Mouse (Mus musculus) embryonic facial prominence, embryonic 11.5 days (tissue): ENCODE data around the gene Gmpr2. TPM values are rescaled to one million over a fixed set of nuclear protein-coding genes. Genes with fewer than 3 reads are reported as not detected.
A peak's percentile ranks its signal among the peaks of the same experiment; 100 is the strongest.

ENCODE experiments used
- ATAC-seq: fragments of 200-750 bp; cut with Nextera tagmentation; replicated peaks from 2 replicates; pipeline ENCODE4 v1.8.0; 2017; ENCODE audit warnings: low read depth; ENCODE audit not compliant: insufficient number of reproducible peaks, low FRiP score, low TSS enrichment
- DNase-seq: peaks from one replicate; pipeline ENCODE4 v3.0.0-alpha.2; 2015; ENCODE audit warnings: low spot score
- H3K27ac ChIP-seq: fragments of 300-500 bp; sonication (generic); replicated peaks from 2 replicates; pipeline ENCODE4 v1.5.1; 2014; ENCODE audit warnings: mild to moderate bottlenecking, low read depth, low read length, control low read depth
- H3K27me3 ChIP-seq: fragments of 300-500 bp; sonication (generic); 2 replicates; pipeline ENCODE4 v1.6.1; 2014; ENCODE audit warnings: mild to moderate bottlenecking, low read length, moderate library complexity, mixed read lengths; ENCODE audit not compliant: control insufficient read depth, insufficient read depth
- H3K36me3 ChIP-seq: fragments of 300-500 bp; sonication (generic); replicated peaks from 2 replicates; pipeline ENCODE4 v1.6.1; 2014; ENCODE audit warnings: low read depth, mild to moderate bottlenecking, low read length, moderate library complexity, mixed read lengths; ENCODE audit not compliant: control insufficient read depth, insufficient read depth
- H3K4me1 ChIP-seq: fragments of 300-500 bp; sonication (generic); 2 replicates; pipeline ENCODE4 v1.6.1; 2014; ENCODE audit warnings: low read length, mixed read lengths; ENCODE audit not compliant: control insufficient read depth, insufficient read depth
- H3K4me2 ChIP-seq: fragments of 300-500 bp; sonication (generic); 2 replicates; pipeline ENCODE4 v1.6.1; 2014; ENCODE audit warnings: low read depth, mild to moderate bottlenecking, control low read depth, low read length, moderate library complexity
- H3K4me3 ChIP-seq: fragments of 300-500 bp; sonication (generic); 2 replicates; pipeline ENCODE4 v1.5.1; 2014; ENCODE audit warnings: low read depth, low read length, control low read depth
- H3K9ac ChIP-seq: fragments of 300-500 bp; sonication (generic); replicated peaks from 2 replicates; pipeline ENCODE4 v1.6.1; 2014; ENCODE audit warnings: mild to moderate bottlenecking, control low read depth, low read length
- H3K9me3 ChIP-seq: fragments of 300-500 bp; sonication (generic); replicated peaks from 2 replicates; pipeline ENCODE4 v1.6.1; 2016; ENCODE audit warnings: mild to moderate bottlenecking, low read length, inconsistent platforms, mixed read lengths; ENCODE audit not compliant: control insufficient read depth
- WGBS: fragments of 180-500 bp; shearing (Covaris S2); extraction: QIAGEN DNeasy Blood & Tissue Kit; methylation state at CpG from one replicate; pipeline ENCODE4 v1.1.7; 2014; 5-methylcytosine and 5-hydroxymethylcytosine counted together
- polyA plus RNA-seq: library from polyadenylated mRNA; unstranded; fragments of >200 nt; fragmentation: Nextera tagmentation; extraction: Ambion mirVana; gene quantifications from 2 replicates; pipeline ENCODE4 v1.2.1, GENCODE M21; 2014

Gene Gmpr2
- polyA plus RNA-seq, 1 experiment from 2014 or later: 60.7 TPM

GRCm38 (mm10) chr14:55713729-55714122 lies 42.0 kb downstream of the Gmpr2 start, which contains the start of gene Tgm1:
Gene Tgm1, minus strand, starts transcription at chr14:55713926.
- Histone ChIP-seq H3K27ac (no peak within 1 kb of the TSS), H3K27me3 (peaks cover 4% of the 10 kb centered on the region), H3K36me3 (peaks cover 3% of the 10 kb centered on the region; the same call in 1 of the 2 replicates), H3K4me3 (no peak within 1 kb of the TSS), H3K4me1 (no peaks in the 10 kb centered on the region), H3K9me3 (no peaks in the 10 kb centered on the region), H3K9ac (no peak within 1 kb of the TSS), H3K4me2 (peak within 1 kb of the TSS; percentile 22; the same call in 1 of the 2 replicates)
- ATAC-seq: no peak
- DNase-seq: no peak
- 20% methylated on average over 4 of the region's 4 CpGs for WGBS

GRCm38 (mm10) chr14:55714893-55715292 lies 43.2 kb downstream of the Gmpr2 start:
- Histone ChIP-seq H3K27ac (no peak overlapping the region), H3K9ac (no peak overlapping the region), H3K36me3 (peaks cover 3% of the 10 kb centered on the region; the same call in 1 of the 2 replicates), H3K4me2 (no peak overlapping the region), H3K27me3 (peaks cover 4% of the 10 kb centered on the region), H3K4me1 (no peaks in the 10 kb centered on the region), H3K9me3 (no peaks in the 10 kb centered on the region), H3K4me3 (no peak overlapping the region)
- no peak for ATAC-seq
- 37% methylated on average over 6 of the region's 6 CpGs for WGBS
- peak; percentile 29 for DNase-seq

- H3K9ac ChIP-seq: no peak overlapping the region
- ATAC-seq (no peak), DNase-seq (no peak)
- no peaks in the 10 kb centered on the region for H3K4me1 ChIP-seq
- 96% methylated on average over 6 of the region's 6 CpGs for WGBS
- no peak overlapping the region for H3K4me3 ChIP-seq
- H3K4me2 ChIP-seq: no peak overlapping the region
- H3K36me3 ChIP-seq: peaks cover 3% of the 10 kb centered on the region; the same call in 1 of the 2 replicates
- peaks cover 4% of the 10 kb centered on the region for H3K27me3 ChIP-seq
- no peak overlapping the region for H3K27ac ChIP-seq
- no peaks in the 10 kb centered on the region for H3K9me3 ChIP-seq
These were observed 44.5 kb downstream of the Gmpr2 start for GRCm38 (mm10) chr14:55716271-55716670.

DNA sequence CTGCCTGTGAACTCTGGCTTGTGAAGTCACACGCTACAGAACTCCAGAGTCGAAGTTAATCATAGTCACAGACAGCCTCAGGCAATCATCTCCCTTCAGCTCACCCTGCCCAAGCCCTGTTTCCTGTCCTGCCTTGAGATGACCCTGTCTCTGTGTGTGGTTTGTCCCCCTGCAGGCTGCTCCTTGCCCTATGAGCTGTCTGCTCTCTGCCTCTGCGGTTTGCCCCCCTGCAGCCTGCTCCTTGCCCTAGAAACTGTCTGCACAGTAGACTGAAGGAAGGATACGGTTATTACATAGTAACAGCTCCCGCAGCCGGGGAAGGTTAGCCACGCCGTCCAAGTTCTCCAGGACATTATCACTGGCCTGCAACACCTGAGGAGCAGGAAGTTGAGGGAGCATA lies 45.1 kb downstream of the Gmpr2 start:
- no peak overlapping the region for H3K4me2 ChIP-seq
- H3K4me3 ChIP-seq: no peak overlapping the region
- H3K9ac ChIP-seq: no peak overlapping the region
- 42% methylated on average over 8 of the region's 8 CpGs for WGBS
- peaks cover 4% of the 10 kb centered on the region for H3K27me3 ChIP-seq
- H3K27ac ChIP-seq: no peak overlapping the region
- DNase-seq: no peak
- no peaks in the 10 kb centered on the region for H3K9me3 ChIP-seq
- H3K36me3 ChIP-seq: peaks cover 3% of the 10 kb centered on the region; the same call in 1 of the 2 replicates
- no peaks in the 10 kb centered on the region for H3K4me1 ChIP-seq
- ATAC-seq: no peak

GRCm38 (mm10) chr14:55719737-55720136 lies 48.0 kb downstream of the Gmpr2 start:
- no peak overlapping the region for H3K4me2 ChIP-seq
- DNase-seq (no peak), ATAC-seq (no peak)
- 86% methylated on average over 6 of the region's 6 CpGs for WGBS
- no peaks in the 10 kb centered on the region for H3K27me3 ChIP-seq
- no peaks in the 10 kb centered on the region for H3K9me3 ChIP-seq
- peaks cover 3% of the 10 kb centered on the region; the same call in 1 of the 2 replicates for H3K36me3 ChIP-seq
- no peak overlapping the region for H3K4me3 ChIP-seq
- no peaks in the 10 kb centered on the region for H3K4me1 ChIP-seq
- no peak overlapping the region for H3K9ac ChIP-seq
- H3K27ac ChIP-seq: no peak overlapping the region

DNA sequence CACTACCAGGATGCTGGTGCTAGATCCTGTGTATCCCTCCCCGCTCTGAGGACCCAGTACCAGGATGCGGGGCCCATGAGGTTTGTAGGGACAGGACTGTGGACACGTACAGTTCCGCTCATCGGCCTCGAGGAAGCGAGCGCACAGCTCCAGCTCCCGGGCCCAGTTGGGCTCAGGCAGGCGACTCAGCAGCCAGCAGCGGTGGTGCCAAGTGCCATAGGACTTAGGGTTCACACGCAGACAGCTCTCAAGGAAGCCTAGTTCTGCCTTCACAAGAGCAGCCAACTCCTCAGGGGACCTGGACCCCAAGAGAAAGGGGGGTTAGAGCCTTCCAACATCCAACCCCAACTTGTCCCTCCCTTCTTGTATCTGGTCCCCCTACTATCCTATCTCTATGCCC lies 48.9 kb downstream of the Gmpr2 start:
- H3K9ac ChIP-seq: no peak overlapping the region
- H3K4me2 ChIP-seq: no peak overlapping the region
- peaks cover 3% of the 10 kb centered on the region; the same call in 1 of the 2 replicates for H3K36me3 ChIP-seq
- H3K9me3 ChIP-seq: no peaks in the 10 kb centered on the region
- no peaks in the 10 kb centered on the region for H3K4me1 ChIP-seq
- 89% methylated on average over 12 of the region's 12 CpGs for WGBS
- ATAC-seq: no peak
- no peak for DNase-seq
- H3K4me3 ChIP-seq: no peak overlapping the region
- H3K27ac ChIP-seq: no peak overlapping the region
- no peaks in the 10 kb centered on the region for H3K27me3 ChIP-seq

DNA sequence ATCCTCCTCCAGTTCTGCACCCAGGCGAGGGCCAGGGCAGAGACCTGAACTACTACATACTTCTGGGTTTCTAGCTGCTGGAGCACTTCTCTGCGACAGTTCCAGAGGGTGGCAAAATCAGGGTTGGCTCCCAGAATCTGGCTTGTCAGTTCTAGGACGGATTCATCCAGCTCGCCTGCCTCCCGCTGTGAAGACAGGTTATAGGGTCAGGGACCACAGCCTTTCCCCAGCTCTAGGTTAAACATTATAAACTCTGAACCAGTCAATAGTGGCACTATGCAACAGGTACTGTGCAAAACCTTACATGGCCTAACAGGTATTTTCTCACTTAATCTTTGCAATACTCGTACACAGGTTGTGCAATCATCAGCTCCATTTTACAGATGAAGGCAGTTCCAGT lies 49.3 kb downstream of the Gmpr2 start:
- Histone ChIP-seq H3K4me2 (peak overlapping the region; percentile 69), H3K4me3 (peak overlapping the region; percentile 75), H3K9ac (peak overlapping the region; percentile 72), H3K4me1 (no peaks in the 10 kb centered on the region), H3K27me3 (no peaks in the 10 kb centered on the region), H3K9me3 (no peaks in the 10 kb centered on the region), H3K36me3 (peaks cover 3% of the 10 kb centered on the region; the same call in 1 of the 2 replicates), H3K27ac (no peak overlapping the region)
- WGBS: 78% methylated on average over 6 of the region's 6 CpGs
- DNase-seq (no peak), ATAC-seq (no peak)

- WGBS: under 1% methylated on average over 50 of the region's 50 CpGs
- H3K4me3 ChIP-seq: peak within 1 kb of the TSS; percentile 75
- ATAC-seq (peak; percentile 96), DNase-seq (peak; percentile 96)
- no peaks in the 10 kb centered on the region for H3K9me3 ChIP-seq
- peak within 1 kb of the TSS; percentile 56; the same call in 1 of the 2 replicates for H3K27ac ChIP-seq
- peak within 1 kb of the TSS; percentile 72 for H3K9ac ChIP-seq
- H3K36me3 ChIP-seq: peaks cover 3% of the 10 kb centered on the region; the same call in 1 of the 2 replicates
- no peaks in the 10 kb centered on the region for H3K4me1 ChIP-seq
- no peaks in the 10 kb centered on the region for H3K27me3 ChIP-seq
- peak within 1 kb of the TSS; percentile 69 for H3K4me2 ChIP-seq
These were observed 50.1 kb downstream of the Gmpr2 start, which contains the start of gene Rabggta for GRCm38 (mm10) chr14:55721700-55722437. Gene Rabggta, minus strand, starts transcription at chr14:55722263.
